Mouse (Mus musculus): ENCODE measurements at regions not wholly inside any gene's neighbourhood (a gene's known extent, or its start where the extent isn't known, plus 50 kb on each side); places are given as distances from the start of the nearest gene placed in this dataset.

DNA sequence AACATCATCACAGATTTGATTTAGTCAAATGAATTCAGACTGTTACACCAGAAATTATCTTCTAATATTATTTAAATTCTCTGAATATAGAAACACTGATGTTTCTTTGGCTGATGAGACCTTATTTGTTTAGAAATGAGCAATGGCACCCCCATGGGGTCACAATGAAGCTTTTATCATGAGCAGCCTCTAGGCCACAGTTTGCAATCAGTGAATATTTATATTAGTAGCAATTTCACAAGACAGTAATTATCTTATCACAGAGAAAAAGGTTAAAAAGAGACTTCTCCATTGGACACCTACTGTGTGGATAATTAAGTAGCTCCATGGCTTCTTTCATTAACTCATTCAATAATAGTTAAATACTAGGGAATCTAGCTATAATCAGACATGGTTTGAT, 1729.1 kb upstream of the Pcdh20 start:
- TF ChIP-seq POLR2A (IDR thresholded peaks at IDR 0.05; ENCODE audit: borderline replicate concordance, extremely low read depth, low read depth, low read length) (no peak), CTCF (IDR thresholded peaks at IDR 0.05; ENCODE audit: insufficient read depth, low read length) (no peak)
